Mouse (Mus musculus): ENCODE data around the gene Bmi1.

- TF ChIP-seq EP300 (IDR thresholded peaks at IDR 0.05; ENCODE audit: low read depth) (no peak), CTCF (IDR thresholded peaks at IDR 0.05; ENCODE audit: low read depth) (no peak)
Measured at GRCm38 (mm10) chr2:18697591-18698244, 20.9 kb downstream of the Bmi1 start.
